Mouse (Mus musculus) ES-CJ7 (cell line): ENCODE data around the gene Arhgef18.
A peak's percentile ranks its signal among the peaks of the same experiment; 100 is the strongest.

ENCODE experiments used
- DNase-seq: peaks from one replicate; pipeline ENCODE4 v3.0.0; 2011; ENCODE audit warnings: low read depth, low spot score

The Arhgef18 gene

GRCm38 (mm10) chr8:3392771-3393710 is at the start of gene Arhgef18:
TSS of gene Arhgef18 (plus strand) at chr8:3393006.
- peak; percentile 90 for DNase-seq

- DNase-seq: no peak
These were observed 47.5 kb upstream of the Arhgef18 start for GRCm38 (mm10) chr8:3345337-3345736.

- no peak for DNase-seq
These were observed 46.0 kb upstream of the Arhgef18 start for GRCm38 (mm10) chr8:3346691-3347413.

GRCm38 (mm10) chr8:3348142-3348823 is 44.5 kb upstream of the Arhgef18 start:
- no peak for DNase-seq

GRCm38 (mm10) chr8:3350747-3351146 is 42.1 kb upstream of the Arhgef18 start:
- DNase-seq: no peak

- DNase-seq: no peak
These were observed 40.1 kb upstream of the Arhgef18 start for GRCm38 (mm10) chr8:3352715-3353114.

- no peak for DNase-seq
These were observed 39.5 kb upstream of the Arhgef18 start, which contains the start of gene A430078G23Rik for GRCm38 (mm10) chr8:3353189-3353810. TSS of gene A430078G23Rik (plus strand) at chr8:3353415.

GRCm38 (mm10) chr8:3353811-3354442 is 38.9 kb upstream of the Arhgef18 start:
- DNase-seq: no peak

- no peak for DNase-seq
These were observed 38.4 kb upstream of the Arhgef18 start for GRCm38 (mm10) chr8:3354443-3354812.

- peak; percentile 74 for DNase-seq
These were observed 37.2 kb upstream of the Arhgef18 start for GRCm38 (mm10) chr8:3355586-3355985.

GRCm38 (mm10) chr8:3358060-3358459 is 34.7 kb upstream of the Arhgef18 start:
- peak; percentile 84 for DNase-seq

- no peak for DNase-seq
These were observed 25.7 kb upstream of the Arhgef18 start for GRCm38 (mm10) chr8:3367086-3367485.

- DNase-seq: no peak
These were observed 24.7 kb upstream of the Arhgef18 start for GRCm38 (mm10) chr8:3368091-3368490.

GRCm38 (mm10) chr8:3375748-3376147 is 17.1 kb upstream of the Arhgef18 start:
- DNase-seq: no peak

GRCm38 (mm10) chr8:3376641-3377274 is 16.0 kb upstream of the Arhgef18 start:
- DNase-seq: no peak

GRCm38 (mm10) chr8:3387286-3387685 is 5.5 kb upstream of the Arhgef18 start:
- peak; percentile 92 for DNase-seq

- DNase-seq: no peak
These were observed 4.0 kb upstream of the Arhgef18 start for GRCm38 (mm10) chr8:3388591-3389338.

- DNase-seq: no peak
These were observed 3.3 kb upstream of the Arhgef18 start for GRCm38 (mm10) chr8:3389506-3389905.

- no peak for DNase-seq
These were observed 513 bp upstream of the Arhgef18 start for GRCm38 (mm10) chr8:3392293-3392692.

GRCm38 (mm10) chr8:3394600-3394999 is 1.8 kb downstream of the Arhgef18 start:
- DNase-seq: peak; percentile 81
